Mouse (Mus musculus) C2C12 (cell line): ENCODE data around the gene Atp8a2. TPM values are rescaled to one million over a fixed set of nuclear protein-coding genes. Genes with fewer than 3 reads are reported as not detected.

Experiments used
- H3K27me3 ChIP-seq: one replicate; pipeline ENCODE4 v1.6.1; 2011; ENCODE audit not compliant: control insufficient read depth, insufficient read depth, insufficient read length
- H3K36me3 ChIP-seq: one replicate; pipeline ENCODE4 v1.6.1; 2011; ENCODE audit not compliant: control insufficient read depth, insufficient read depth
- H3K4me3 ChIP-seq: one replicate; pipeline ENCODE4 v1.5.1; 2011; ENCODE audit warnings: mild to moderate bottlenecking, control low read depth; ENCODE audit not compliant: poor library complexity, insufficient read depth, severe bottlenecking
- H3K79me2 ChIP-seq: one replicate; pipeline ENCODE4 v1.6.1; 2011; ENCODE audit not compliant: control insufficient read depth, insufficient read depth
- H3K79me3 ChIP-seq: one replicate; pipeline ENCODE4 v1.6.1; 2011; ENCODE audit warnings: low read depth, control low read depth
- H3ac ChIP-seq: one replicate; pipeline ENCODE3; 2011; ENCODE audit warnings: low read depth; ENCODE audit not compliant: control insufficient read depth, insufficient read length
- CEBPB ChIP-seq: IDR thresholded peaks from one replicate; pipeline ENCODE4 v1.6.1; 2011; ENCODE audit warnings: low read depth, mild to moderate bottlenecking, control low read depth, moderate library complexity
- CTCF ChIP-seq: IDR thresholded peaks from one replicate; pipeline ENCODE4 v1.5.1; 2011; ENCODE audit not compliant: control insufficient read depth, insufficient read depth, insufficient read length
- FOSL1 ChIP-seq: IDR thresholded peaks from one replicate; pipeline ENCODE4 v1.8.0; 2011; ENCODE audit warnings: mild to moderate bottlenecking, low read length; ENCODE audit not compliant: poor library complexity, insufficient read depth, severe bottlenecking
- MAX ChIP-seq: IDR thresholded peaks from one replicate; pipeline ENCODE4 v1.6.1; 2011; ENCODE audit warnings: mild to moderate bottlenecking, control low read depth
- MYOD1 ChIP-seq: IDR thresholded peaks from one replicate; pipeline ENCODE4 v1.6.1; 2011; ENCODE audit warnings: low read depth; ENCODE audit not compliant: control insufficient read depth, insufficient read length
- MYOG ChIP-seq: IDR thresholded peaks from one replicate; pipeline ENCODE4 v1.6.1; 2011; ENCODE audit not compliant: control insufficient read depth, insufficient read length; ENCODE audit errors: extremely low read depth
- USF1 ChIP-seq: IDR thresholded peaks from one replicate; pipeline ENCODE4 v1.6.1; 2011; ENCODE audit warnings: low read depth, mild to moderate bottlenecking, control low read depth, moderate library complexity
- polyA plus RNA-seq: library from polyadenylated mRNA; unstranded; fragments of >200 nt; fragmentation: generic; extraction: Trizol; gene quantifications from one replicate; pipeline ENCODE4 v1.2.1, GENCODE M21; 2012; ENCODE audit warnings: missing spikeins

Gene Atp8a2
- polyA plus RNA-seq, 1 experiment: under 0.01 TPM

DNA sequence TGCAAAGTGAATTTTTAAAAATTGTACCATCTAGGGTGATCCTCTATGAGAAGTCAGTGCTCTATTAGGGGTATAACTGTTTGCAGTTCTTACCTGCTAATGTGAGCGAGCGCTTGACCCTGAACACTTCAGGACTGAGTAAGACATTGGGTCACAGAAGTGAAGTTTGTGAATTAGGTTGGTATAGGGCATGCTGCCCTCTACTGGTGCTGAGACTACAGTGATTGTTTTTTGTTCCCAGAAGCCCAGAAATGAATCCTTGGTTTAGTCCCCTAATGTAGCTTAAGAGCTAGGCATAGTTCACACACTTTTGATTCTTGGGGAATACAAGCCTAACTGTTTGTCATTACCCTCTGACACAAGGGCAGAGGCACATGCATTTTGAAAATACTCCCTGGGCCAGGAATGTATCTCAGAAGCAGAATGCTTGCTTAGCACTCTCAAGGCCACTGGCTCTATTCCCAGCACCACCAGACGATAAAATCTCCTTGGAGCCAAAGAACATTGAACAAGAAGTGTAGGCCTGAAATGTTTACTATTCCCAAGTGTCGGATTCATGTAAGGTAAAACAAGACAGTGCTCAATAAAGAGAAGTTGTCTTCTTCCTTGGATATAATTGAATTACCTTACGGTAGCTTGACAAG, 592.9 kb downstream of the Atp8a2 start:
- TF ChIP-seq MYOG: no peak
- no peak for TF ChIP-seq MYOD1
- no peak for TF ChIP-seq USF1
- TF ChIP-seq MAX: no peak
- no peak for TF ChIP-seq CEBPB
- no peak for TF ChIP-seq FOSL1
- no peak for TF ChIP-seq CTCF
- Histone ChIP-seq H3K27me3 (peaks cover 13% of the 10 kb centered on the region), H3ac (no peak overlapping the region)

DNA sequence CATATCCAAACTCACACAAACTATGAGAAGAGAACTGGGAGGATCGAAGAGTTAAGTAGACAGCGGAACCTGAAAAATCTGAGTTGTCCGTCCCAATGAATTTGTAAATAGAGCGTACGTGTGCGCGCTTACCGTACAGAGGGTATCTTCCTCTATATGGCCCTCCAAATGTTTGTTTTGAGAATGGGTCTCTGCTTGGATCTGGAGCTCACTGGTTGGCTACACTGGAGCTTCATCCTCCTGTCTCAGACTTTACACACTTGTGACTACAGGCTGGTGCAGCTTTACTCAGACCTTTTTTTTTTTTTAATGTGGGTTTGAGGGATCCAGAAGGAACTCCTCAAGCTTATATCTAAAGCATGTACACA, 598.7 kb downstream of the Atp8a2 start:
- TF ChIP-seq USF1: no peak
- no peak for TF ChIP-seq CEBPB
- no peak for TF ChIP-seq MYOD1
- TF ChIP-seq FOSL1: no peak
- TF ChIP-seq CTCF: no peak
- TF ChIP-seq MAX: no peak
- TF ChIP-seq MYOG: no peak
- Histone ChIP-seq H3K36me3 (peaks cover 9% of the 10 kb centered on the region), H3ac (no peak overlapping the region), H3K4me3 (peak overlapping the region; percentile 90), H3K79me2 (peaks cover 21% of the 10 kb centered on the region), H3K27me3 (peaks cover 6% of the 10 kb centered on the region), H3K79me3 (peaks cover 8% of the 10 kb centered on the region)

More for the DNA sequence above, 592.9 kb downstream of the Atp8a2 start:
- H3K79me2 ChIP-seq: no peaks in the 10 kb centered on the region
- no peaks in the 10 kb centered on the region for H3K79me3 ChIP-seq
- H3K36me3 ChIP-seq: no peaks in the 10 kb centered on the region
- H3K4me3 ChIP-seq: no peak overlapping the region

DNA sequence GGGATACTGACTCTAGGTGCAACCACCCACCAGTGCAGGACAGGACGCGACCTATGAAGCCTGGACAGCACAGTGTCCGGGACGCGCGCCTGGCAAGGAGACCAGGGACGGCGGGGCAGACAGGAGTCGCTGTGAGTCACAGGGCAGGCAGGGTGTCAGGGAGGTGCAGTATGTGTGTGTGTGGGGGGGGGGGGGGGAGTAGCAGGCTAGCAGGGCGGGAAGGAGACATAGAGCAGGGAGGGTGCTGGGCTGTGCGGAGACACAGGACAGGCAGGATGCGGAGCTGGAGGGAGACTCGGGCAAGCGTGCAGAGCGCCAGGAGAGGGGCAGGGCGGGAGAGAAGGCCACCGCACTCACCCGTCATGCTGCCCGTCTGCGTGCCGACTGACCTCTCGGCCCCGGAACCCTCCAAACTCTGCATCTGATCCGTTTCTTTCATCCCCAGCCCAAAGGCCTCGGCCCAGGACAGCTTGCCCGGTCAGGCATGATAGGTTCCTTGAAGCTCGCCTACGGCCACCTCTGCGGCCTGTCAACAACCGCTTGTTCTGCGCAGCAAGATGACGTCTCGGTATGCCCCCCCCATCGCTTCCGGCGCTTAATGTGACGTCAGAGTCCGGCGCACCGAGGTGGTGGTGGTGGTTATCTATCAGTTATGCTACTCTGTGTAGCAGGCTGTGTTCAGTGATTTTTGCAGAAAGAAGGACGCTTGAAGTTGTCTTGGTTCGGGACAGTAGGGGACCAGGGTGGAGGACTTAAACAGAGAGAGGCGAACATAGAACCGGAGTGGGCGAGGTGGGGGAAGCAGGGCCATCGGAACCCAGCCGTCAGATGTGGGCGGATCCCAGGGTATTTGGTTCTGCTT, 599.4 kb downstream of the Atp8a2 start, which contains the start of gene Cdadc1:
Gene Cdadc1, minus strand, starts transcription at position 562 of the 862 bp plus-strand sequence.
- Histone ChIP-seq H3K4me3 (peak within 1 kb of the TSS; percentile 90), H3K79me2 (peaks cover 21% of the 10 kb centered on the region), H3ac (peak within 1 kb of the TSS; percentile 74), H3K79me3 (peaks cover 8% of the 10 kb centered on the region), H3K27me3 (peaks cover under 1% of the 10 kb centered on the region), H3K36me3 (peaks cover 14% of the 10 kb centered on the region)
- no peak for TF ChIP-seq FOSL1
- TF ChIP-seq MYOG: no peak
- TF ChIP-seq MAX: no peak
- no peak for TF ChIP-seq CTCF
- TF ChIP-seq MYOD1: no peak
- TF ChIP-seq CEBPB: no peak
- no peak for TF ChIP-seq USF1

DNA sequence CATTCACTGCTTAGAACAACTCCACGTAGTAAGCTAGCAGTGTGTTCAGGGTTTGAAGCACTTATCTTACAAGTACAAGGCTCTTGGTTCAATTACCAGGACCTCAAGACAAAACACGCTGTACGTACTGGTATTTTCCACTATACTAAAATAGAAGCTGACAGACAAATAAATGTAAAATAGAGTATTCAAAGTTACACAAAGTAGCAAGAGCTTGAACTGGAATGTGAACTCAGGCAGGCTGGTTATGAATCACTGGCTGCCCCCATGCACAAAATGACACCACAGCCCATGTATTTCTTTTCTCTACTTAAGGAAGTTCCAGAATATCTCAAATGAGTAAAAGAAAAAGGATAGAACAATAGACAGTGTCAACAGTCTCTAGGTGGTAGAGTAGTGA, 602.0 kb downstream of the Atp8a2 start:
- no peak overlapping the region for H3ac ChIP-seq
- no peaks in the 10 kb centered on the region for H3K27me3 ChIP-seq
- peaks cover 14% of the 10 kb centered on the region for H3K36me3 ChIP-seq
- no peak overlapping the region for H3K4me3 ChIP-seq
- peaks cover 21% of the 10 kb centered on the region for H3K79me2 ChIP-seq
- peaks cover 8% of the 10 kb centered on the region for H3K79me3 ChIP-seq
- TF ChIP-seq MAX (no peak), MYOG (no peak), MYOD1 (no peak), CEBPB (no peak), FOSL1 (no peak), CTCF (no peak), USF1 (no peak)

DNA sequence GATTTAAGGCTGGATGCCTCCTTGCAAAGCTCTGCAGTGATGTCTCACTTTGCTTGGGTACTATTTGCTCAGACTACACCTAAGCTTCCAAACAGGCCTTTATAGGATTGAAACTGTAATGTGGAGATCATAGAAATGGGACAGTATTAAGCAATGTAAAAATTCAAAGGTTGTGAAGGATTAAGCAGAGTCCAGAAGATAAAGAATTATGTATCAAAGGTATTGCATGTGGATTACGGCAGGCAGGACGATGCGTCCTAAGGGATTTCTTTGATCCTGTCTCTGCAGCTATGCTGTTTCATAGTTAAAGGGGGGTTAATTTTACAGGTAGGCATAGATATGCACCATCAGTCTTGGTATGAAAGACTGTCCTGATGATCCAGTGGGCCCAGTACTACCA, 604.4 kb downstream of the Atp8a2 start:
- H3K4me3 ChIP-seq: no peak overlapping the region
- H3K36me3 ChIP-seq: peaks cover 31% of the 10 kb centered on the region
- H3K27me3 ChIP-seq: no peaks in the 10 kb centered on the region
- no peak for TF ChIP-seq USF1
- no peak for TF ChIP-seq MAX
- TF ChIP-seq CTCF: no peak
- no peak for TF ChIP-seq CEBPB
- TF ChIP-seq FOSL1: no peak
- TF ChIP-seq MYOD1: no peak
- no peak for TF ChIP-seq MYOG
- no peak overlapping the region for H3ac ChIP-seq
- peaks cover 19% of the 10 kb centered on the region for H3K79me2 ChIP-seq
- H3K79me3 ChIP-seq: peaks cover 8% of the 10 kb centered on the region
